Mouse (Mus musculus) liver, postnatal 0 days (tissue): Measurements from ENCODE around the gene Slc7a14.

Experiments
- CTCF ChIP-seq: sonication (generic); IDR thresholded peaks from 2 replicates; pipeline ENCODE4 v1.5.1; 2016; ENCODE audit warnings: antibody characterized with exemption, low read depth
- EP300 ChIP-seq: IDR thresholded peaks from 2 replicates; pipeline ENCODE4 v1.6.1; 2016; ENCODE audit warnings: antibody characterized with exemption, low read depth, mild to moderate bottlenecking

DNA sequence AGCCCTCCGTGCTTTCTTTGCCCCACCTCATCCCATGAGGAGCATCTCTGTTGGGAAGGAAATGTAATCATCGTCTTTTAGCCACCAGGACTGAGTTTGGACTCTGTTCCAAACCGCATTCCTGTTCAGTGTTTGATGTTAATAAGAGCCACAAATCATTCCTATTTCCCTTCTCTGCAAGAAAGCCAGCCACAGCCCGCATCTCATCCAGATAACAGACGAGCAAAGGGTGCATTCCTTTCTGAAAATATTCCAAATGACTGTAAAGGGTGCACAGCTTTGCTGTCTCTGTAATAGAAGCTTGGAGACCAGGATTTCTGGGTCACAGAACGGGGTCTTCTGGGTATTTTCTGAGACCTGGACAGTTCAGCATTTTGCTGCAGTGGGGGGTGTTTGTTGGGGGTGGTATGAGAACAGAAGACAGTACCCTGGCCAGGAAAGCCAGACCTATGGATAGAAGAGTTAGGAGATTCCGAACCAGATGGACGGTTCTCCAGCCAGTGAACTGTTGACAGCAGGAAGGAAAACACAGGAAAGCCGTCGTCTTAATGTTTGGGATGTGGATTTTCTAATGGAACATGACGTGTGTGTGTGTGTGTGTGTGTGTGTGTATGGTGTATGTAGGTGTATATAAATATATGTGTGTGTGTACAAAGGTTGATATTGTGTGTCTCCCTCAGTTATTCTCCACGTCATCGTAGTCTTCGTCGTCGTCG is 110.9 kb downstream of the Slc7a14 start:
- TF ChIP-seq CTCF, result no peak
- no peak for TF ChIP-seq EP300
